Mouse (Mus musculus): Measurements from ENCODE around the gene Inava. TPM values are rescaled to one million over a fixed set of nuclear protein-coding genes. Genes with fewer than 3 reads are reported as not detected.

Inava gene
- total and polyA plus RNA-seq, 3 experiments = 0.24 to 0.33 TPM; not detected in 1

Other genes with a start within 250 kb of the Inava start
- under 1 TPM in 1 of 2 experiments, not detected in 1; 0.17 TPM for gene Igfn1, start 227.9 kb downstream of the Inava start, total RNA-seq (2021)
- 0.16 and 0.17 TPM in 2 replicates for gene Igfn1, start 227.9 kb downstream of the Inava start, polyA plus RNA-seq (2012; rRNA removed)
- 10 to 100 TPM; 39.5 to 46.4 TPM for gene Tmem9, start 226.1 kb downstream of the Inava start, total RNA-seq (2021)
- gene Tmem9, start 226.1 kb downstream of the Inava start, polyA plus RNA-seq (2012; rRNA removed) = 102 and 112 TPM in 2 replicates
- gene Ascl5, start 183.5 kb downstream of the Inava start, total RNA-seq (2021) = not detected
- gene Ascl5, start 183.5 kb downstream of the Inava start, polyA plus RNA-seq (2012; rRNA removed) = 0.39 TPM in 1 of 2 replicates, not detected in the other
- 1 to 10 TPM in 1 of 2 experiments, under 1 TPM in 1; 0.17 to 1.2 TPM for gene Cacna1s, start 181.5 kb downstream of the Inava start, total RNA-seq (2021)
- gene Cacna1s, start 181.5 kb downstream of the Inava start, polyA plus RNA-seq (2012; rRNA removed) = 0.15 and 0.40 TPM in 2 replicates
- gene Kif21b, start 102.9 kb downstream of the Inava start, total RNA-seq (2021) = 1 to 10 TPM; 2.2 to 5.1 TPM
- 4.5 and 6.5 TPM in 2 replicates for gene Kif21b, start 102.9 kb downstream of the Inava start, polyA plus RNA-seq (2012; rRNA removed)
- gene Mroh3, start 21.4 kb downstream of the Inava start, total RNA-seq (2021) = not detected
- gene Mroh3, start 21.4 kb downstream of the Inava start, polyA plus RNA-seq (2012; rRNA removed) = not detected in 2 replicates
- not detected for gene Gpr25, start 26.6 kb upstream of the Inava start, total RNA-seq (2021)
- 0.36 TPM in 1 of 2 replicates, not detected in the other for gene Gpr25, start 26.6 kb upstream of the Inava start, polyA plus RNA-seq (2012; rRNA removed)
- gene Camsap2, start 111.8 kb upstream of the Inava start, total RNA-seq (2021) = 10 to 100 TPM; 38.2 to 45.5 TPM
- gene Camsap2, start 111.8 kb upstream of the Inava start, polyA plus RNA-seq (2012; rRNA removed) = 12.0 and 15.2 TPM in 2 replicates
- gene Ddx59, start 181.0 kb upstream of the Inava start, total RNA-seq (2021) = 10 to 100 TPM; 13.6 to 14.0 TPM
- 0.90 and 1.3 TPM in 2 replicates for gene Ddx59, start 181.0 kb upstream of the Inava start, polyA plus RNA-seq (2012; rRNA removed)
- under 1 TPM; 0.28 to 0.52 TPM for gene Kif14, start 232.1 kb upstream of the Inava start, total RNA-seq (2021)
- 0.03 and 0.06 TPM in 2 replicates for gene Kif14, start 232.1 kb upstream of the Inava start, polyA plus RNA-seq (2012; rRNA removed)